Mouse (Mus musculus) ovary, postnatal 10 days (tissue): ENCODE measurements around the gene 1810009A15Rik.

ENCODE experiments used
- DNase-seq: peaks from one replicate; pipeline ENCODE4 v3.0.0; 2022; ENCODE audit warnings: low spot score

The 1810009A15Rik gene

DNA sequence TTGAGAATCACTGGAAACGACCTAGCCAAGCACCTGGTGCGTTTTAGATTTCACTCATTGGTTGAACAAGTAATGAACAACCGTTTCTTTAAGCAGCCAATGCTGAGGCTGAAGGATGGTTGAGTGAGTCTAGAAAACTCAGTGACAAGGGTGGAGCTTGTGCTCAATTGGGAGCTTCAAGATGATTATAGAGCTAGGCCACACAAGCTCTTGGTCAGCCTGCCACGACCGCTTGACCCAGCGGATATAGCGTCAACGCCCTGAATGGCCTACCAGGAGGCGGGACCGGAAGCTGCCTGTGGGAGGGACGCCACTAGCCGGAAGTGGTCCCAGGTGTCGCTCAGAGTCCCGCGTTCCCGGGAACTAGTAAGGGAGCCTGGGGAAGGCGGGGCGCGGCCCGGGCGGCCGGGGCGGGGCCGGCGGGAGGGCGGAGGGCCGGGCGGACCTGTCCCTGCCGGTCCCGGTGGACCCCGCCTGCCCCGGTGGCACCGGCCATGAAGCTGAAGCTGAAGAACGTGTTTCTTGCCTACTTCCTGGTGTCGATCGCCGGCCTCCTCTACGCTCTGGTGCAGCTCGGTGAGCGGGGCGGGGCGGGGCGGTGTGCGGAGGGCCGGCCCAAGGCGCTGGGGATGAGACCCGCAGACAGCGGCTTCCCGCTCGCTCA, 31.6 kb downstream of the 1810009A15Rik start, which contains the start of gene B3gat3:
Gene B3gat3 (plus strand): TSS at position 302 of the 664 bp plus-strand sequence.
- peak; percentile 88 for DNase-seq

DNA sequence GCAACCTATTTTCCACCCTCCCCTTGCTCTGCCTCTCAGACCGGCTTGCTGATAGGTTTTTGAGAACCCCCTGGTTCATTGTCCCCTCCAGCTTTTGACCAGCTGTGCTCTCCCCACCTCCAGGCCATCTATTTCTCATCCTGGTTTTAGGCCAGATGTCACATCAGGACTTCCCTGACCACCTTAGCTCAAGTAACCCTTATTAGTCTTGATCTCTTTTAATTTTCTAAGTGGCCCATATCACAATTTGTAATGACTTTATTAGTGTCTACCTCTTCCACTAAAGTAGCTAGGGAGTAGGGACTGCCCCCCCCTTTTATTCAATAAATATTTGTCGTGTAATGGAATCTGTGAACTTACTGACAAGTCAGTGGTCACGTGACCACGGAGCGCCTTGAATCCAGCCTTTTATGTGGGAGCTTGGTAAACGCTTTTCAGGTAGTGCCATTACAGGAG, 32.2 kb downstream of the 1810009A15Rik start:
- DNase-seq, result no peak

DNA sequence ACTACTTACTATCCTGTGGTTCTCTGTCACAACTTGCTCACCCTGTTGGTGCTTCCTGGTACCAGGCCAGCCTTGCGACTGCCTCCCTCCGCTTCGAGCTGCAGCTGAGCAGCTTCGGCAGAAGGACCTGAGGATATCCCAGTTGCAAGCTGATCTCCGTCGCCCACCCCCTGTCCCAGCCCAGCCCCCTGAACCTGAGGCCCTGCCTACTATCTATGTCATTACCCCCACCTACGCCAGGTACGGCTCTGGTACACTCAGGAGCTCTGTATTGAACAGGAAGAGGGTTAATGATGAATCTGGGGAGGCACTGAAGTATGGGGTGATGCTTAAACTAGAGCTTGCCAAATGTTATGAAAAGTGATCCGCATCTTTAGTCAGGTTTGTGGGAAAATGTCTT, 33.1 kb downstream of the 1810009A15Rik start:
- no peak for DNase-seq

DNA sequence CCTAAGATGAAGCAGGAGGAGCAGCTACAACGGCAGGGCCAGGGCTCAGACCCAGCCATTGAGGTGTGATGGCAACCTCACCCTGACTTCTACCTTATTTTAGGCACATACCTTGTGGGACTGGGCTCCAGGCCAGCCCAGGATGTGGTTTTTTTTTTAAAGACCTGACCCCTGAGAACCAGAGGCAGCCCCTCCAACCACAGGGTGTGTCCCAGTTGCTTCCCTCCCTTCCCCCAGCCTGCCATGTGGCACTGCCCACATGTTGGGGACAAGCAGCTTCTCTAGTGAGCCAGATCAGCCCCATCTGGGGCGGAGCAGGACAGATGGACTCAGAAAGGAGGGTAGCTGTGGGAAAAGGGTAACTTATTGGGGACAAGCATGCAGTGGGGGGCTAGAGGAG, 38.1 kb downstream of the 1810009A15Rik start:
- no peak for DNase-seq

DNA sequence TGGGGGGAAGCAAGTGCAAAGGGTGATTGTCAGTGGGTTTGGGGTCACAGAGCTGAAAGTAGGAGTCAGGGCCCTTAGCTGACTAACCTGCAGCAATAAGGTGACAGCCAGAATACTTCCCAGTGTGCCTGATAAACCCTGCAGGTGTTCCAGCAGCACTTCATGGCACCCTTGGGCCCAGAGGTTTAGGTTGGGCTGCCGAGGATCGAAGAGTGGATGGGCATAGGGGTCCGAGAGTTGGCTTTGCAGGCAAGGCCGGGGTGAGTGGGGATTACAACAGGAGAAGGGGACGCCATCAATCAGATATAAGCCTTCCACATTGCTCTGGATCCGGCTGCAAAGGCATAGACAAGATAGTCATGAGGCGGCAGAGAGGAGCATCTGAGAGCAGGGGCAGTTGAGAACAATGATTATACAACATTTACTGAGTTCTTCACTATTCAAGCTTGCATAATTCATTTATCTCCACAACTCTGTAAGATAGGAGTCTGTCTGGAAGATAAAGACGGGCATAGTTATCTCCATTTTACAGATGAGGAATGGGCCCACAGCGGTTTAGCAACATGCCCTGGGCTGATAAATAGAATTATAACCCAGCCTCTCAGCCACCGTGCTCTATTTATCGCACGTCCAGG, 39.4 kb downstream of the 1810009A15Rik start:
- no peak for DNase-seq

DNA sequence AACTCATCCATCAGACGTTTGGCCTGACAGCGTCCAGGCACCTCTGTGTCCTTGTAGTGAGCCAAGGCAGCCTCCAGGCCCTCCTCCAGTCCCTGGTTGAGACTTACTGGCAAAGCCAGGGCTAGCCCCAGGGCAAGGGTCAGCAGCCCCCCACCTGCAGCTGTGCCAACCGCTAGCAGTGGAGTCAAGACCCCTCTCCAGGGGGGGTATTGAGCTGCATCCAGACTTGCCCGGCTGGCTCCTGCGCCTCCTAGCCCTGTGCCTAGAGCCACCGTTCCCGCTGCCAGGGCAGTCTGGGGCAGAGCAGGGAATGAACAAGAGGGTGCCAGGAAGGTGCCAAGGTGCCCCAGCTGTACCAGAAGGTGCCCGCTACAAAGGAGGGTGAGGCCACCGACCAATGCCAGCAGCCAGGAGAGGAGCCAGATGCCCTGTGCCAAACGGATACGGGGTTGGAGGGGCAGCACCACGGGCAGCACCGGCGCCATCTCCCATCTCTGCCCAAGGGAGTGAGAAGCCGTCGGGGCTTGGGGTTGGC, 40.1 kb downstream of the 1810009A15Rik start:
- no peak for DNase-seq

DNA sequence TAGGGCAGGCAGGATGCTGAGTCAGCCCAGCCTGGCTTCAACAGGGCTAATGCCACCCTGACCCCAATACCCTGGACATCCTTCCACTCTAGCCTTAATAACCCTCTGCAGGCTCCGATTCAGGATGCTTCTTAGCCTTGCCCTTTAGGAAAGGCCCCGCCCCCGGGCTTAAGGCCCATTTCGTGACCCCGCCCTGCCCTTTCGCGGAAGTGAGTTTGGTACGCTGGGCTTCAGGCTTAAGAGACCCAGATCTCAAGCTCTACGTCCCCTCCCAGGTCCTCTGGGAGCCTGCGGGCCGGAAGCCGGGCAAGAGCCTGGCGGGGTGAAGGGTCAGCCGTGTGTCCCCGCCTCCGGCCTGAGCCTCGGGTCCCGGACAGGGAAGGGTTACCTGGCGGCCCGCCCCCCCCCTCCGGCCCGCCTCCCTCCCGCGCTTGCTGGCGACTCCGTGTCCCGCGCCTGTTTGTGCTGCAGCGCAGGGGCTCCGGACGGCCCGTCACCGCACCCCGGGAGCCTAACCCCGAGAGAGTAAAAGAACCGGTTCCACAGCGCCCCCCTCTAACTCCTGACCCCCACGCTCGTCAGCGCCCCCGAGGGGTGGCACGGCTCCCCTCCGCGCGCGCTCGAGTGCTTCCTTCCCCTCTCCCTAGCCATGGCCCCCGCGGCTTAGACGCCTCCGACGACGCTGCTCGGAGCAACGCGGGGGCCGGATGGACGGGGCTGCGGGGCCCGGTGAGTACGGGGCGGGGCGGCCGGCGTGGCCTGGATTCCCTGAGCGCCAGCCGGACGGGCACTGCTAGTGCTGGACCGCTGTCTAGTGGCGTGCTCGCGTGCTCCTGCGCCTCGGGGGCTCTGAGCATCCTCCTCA, 40.8 kb downstream of the 1810009A15Rik start, which contains the start of the genes Rom1 and Eml3:
Gene Rom1 (minus strand): TSS at position 133 of the 865 bp plus-strand sequence.
Gene Eml3 (plus strand): TSS at position 329 of the 865 bp plus-strand sequence.
- peak; percentile 80 for DNase-seq

DNA sequence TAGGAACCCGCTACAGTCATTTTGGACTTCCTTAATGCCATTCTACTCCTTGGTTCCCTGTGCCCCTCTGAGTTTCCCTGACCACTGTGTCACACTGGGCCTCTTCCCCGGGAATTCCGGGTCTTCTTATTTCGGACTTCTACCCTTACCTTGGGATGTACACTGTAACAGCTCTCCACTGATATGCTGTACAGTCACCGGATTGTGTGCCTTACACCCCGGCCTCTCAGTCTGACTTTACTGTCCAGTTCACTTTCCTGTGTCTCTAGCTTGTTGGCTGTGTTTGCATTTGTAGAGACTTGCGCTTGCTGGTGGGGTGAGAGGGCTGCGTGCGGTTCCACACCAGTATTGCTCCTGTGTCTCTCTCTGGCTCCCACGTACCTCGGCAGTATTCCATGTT, 41.5 kb downstream of the 1810009A15Rik start:
- DNase-seq, result no peak

DNA sequence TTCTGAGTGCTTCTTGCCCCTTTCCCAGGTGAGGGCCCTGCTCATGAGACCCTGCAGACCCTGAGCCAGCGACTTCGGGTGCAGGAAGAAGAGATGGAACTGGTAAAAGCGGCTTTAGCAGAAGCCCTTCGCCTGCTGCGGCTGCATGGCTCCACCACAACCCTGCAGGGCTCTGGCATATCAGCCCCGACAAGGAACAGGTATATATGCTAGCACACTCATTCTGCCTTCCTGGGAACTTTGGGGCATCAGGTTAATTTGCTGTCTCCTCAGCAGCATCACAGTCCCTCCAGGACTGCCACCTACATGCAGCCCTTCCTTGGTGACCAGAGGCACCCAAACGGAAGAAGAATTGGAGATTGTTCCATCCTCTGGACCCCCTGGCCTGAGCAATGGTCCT, 42.1 kb downstream of the 1810009A15Rik start:
- DNase-seq, result no peak

DNA sequence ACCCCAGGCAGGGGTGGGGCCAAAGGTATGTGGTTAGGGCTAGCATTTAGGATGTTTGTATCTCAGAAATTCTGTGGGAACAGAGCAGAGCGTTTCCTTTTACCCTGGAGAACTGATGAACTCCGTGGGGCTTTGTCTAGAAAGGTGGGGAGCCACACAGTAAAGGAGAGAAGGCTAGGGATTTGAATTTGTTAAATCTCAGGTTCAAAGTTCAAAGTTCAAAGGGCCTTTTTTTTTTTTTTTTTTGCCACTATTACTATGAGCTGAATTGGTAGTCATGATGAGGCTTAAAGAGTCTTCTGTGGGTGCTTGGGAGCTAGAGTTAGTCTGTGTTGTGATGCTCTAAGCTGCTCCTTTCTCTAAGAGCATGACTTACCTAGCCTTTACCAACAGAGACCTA, 48.1 kb downstream of the 1810009A15Rik start:
- no peak for DNase-seq
